Mouse (Mus musculus) megakaryocyte, embryonic 14.5 days (primary cell): ENCODE measurements at regions not wholly inside any gene's neighbourhood (a gene's known extent, or its start where the extent isn't known, plus 50 kb on each side); places are given as distances from the start of the nearest gene placed in this dataset.

Experiments
- H3K27me3 ChIP-seq: replicated peaks from 2 replicates; pipeline ENCODE3; 2012; ENCODE audit warnings: inconsistent platforms
- H3K36me3 ChIP-seq: replicated peaks from 2 replicates; pipeline ENCODE3; 2012; ENCODE audit warnings: low read length, inconsistent platforms, mixed read lengths
- H3K4me1 ChIP-seq: 2 replicates; pipeline ENCODE4 v1.6.1; 2012; ENCODE audit warnings: inconsistent platforms
- H3K4me3 ChIP-seq: replicated peaks from 2 replicates; pipeline ENCODE3; 2012; ENCODE audit warnings: moderate library complexity, mild to moderate bottlenecking, inconsistent platforms
- H3K9me3 ChIP-seq: 2 replicates; pipeline ENCODE4 v1.6.1; 2012; ENCODE audit warnings: inconsistent platforms
- FLI1 ChIP-seq: IDR thresholded peaks from 2 replicates; pipeline ENCODE4 v1.6.1; 2012; ENCODE audit warnings: low read length, inconsistent platforms, mixed read lengths
- GATA1 ChIP-seq: IDR thresholded peaks from 3 replicates; pipeline ENCODE4 v1.6.1; 2012; ENCODE audit warnings: mixed read lengths, low read length, inconsistent platforms, borderline replicate concordance

- peaks cover 2% of the 10 kb centered on the region for H3K27me3 ChIP-seq
- no peaks in the 10 kb centered on the region for H3K36me3 ChIP-seq
- H3K4me1 ChIP-seq: peaks cover under 1% of the 10 kb centered on the region; the same call in 1 of the 2 replicates
- no peak overlapping the region for H3K4me3 ChIP-seq
- H3K9me3 ChIP-seq: no peaks in the 10 kb centered on the region
- TF ChIP-seq GATA1 (no peak), FLI1 (no peak)
These were observed 266.8 kb downstream of the Tns1 start for GRCm38 (mm10) chr1:73857497-73857896.

DNA sequence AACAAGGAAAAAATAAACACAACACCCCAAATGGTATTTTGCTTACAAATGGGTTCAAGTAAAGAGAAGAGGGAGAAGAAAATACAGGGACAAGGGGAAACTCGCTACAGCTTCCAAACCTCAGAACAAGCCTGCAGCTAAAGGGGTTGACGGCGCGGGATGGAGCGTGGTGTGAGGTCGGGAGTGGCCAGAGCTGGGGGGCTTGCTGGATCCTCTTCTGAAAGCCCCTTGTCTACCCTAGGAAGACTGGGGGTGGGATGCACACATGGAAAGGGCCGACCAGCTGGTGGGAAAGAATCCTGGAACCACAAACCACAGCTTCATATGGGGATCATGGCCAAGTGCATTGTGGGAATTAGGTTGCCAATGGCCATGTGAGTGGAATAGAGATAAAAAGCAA, 267.4 kb downstream of the Tns1 start:
- Histone ChIP-seq H3K9me3 (no peaks in the 10 kb centered on the region), H3K36me3 (no peaks in the 10 kb centered on the region), H3K4me1 (no peaks in the 10 kb centered on the region), H3K4me3 (no peak overlapping the region), H3K27me3 (peaks cover 2% of the 10 kb centered on the region)
- TF ChIP-seq FLI1 (no peak), GATA1 (no peak)

DNA sequence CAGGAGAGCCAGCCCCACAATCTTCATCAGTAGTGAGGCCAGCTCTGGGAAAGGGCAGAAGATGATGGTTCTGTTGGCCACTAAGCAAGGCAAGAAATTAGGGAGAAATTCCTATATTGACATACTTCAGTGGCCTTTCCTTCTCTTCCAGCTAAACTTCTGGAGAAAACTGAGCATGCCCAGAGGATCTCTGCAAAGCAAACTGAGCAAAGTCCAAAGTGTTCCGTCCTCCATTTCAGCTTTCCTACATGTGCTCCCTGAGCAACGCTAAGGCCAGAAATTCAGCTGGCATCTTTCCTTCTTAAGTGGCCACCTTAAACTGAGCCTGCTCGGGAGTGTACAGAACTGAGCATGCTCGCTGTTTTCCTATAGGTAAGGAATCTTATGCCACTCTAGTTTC, 268.9 kb downstream of the Tns1 start:
- Histone ChIP-seq H3K27me3 (peaks cover 2% of the 10 kb centered on the region), H3K36me3 (no peaks in the 10 kb centered on the region), H3K4me3 (no peak overlapping the region), H3K4me1 (no peaks in the 10 kb centered on the region), H3K9me3 (no peaks in the 10 kb centered on the region)
- no peak for TF ChIP-seq GATA1
- TF ChIP-seq FLI1: no peak

GRCm38 (mm10) chr1:73853851-73854250, 270.4 kb downstream of the Tns1 start:
- Histone ChIP-seq H3K4me3 (no peak overlapping the region), H3K36me3 (no peaks in the 10 kb centered on the region), H3K4me1 (no peaks in the 10 kb centered on the region), H3K27me3 (peaks cover 2% of the 10 kb centered on the region), H3K9me3 (no peaks in the 10 kb centered on the region)
- no peak for TF ChIP-seq GATA1
- no peak for TF ChIP-seq FLI1

- TF ChIP-seq GATA1 (no peak), FLI1 (no peak)
- Histone ChIP-seq H3K4me1 (no peaks in the 10 kb centered on the region), H3K4me3 (no peak overlapping the region), H3K27me3 (peaks cover 2% of the 10 kb centered on the region), H3K9me3 (no peaks in the 10 kb centered on the region), H3K36me3 (no peaks in the 10 kb centered on the region)
These were observed 273.9 kb downstream of the Tns1 start for GRCm38 (mm10) chr1:73850173-73851014.

DNA sequence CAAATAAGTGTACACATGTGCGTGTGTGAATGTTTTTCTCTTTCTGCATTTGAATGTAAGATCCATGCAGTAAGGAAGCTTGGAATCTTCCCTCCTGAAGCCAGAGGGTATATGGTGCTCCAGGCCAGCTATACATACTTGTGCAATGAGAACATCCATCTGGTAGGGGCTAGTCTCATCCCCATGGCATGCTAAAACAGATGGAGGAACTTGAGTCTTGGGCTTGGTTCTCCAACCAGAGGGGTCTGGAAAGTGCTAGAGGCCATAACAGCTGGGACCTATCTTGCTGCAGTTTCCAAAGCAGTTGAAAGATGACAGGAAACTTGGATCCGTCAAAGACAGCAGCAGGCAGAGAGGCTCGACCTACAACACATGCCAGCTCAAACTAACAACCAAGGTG, 275.9 kb downstream of the Tns1 start:
- Histone ChIP-seq H3K4me1 (no peaks in the 10 kb centered on the region), H3K27me3 (peaks cover 2% of the 10 kb centered on the region)

DNA sequence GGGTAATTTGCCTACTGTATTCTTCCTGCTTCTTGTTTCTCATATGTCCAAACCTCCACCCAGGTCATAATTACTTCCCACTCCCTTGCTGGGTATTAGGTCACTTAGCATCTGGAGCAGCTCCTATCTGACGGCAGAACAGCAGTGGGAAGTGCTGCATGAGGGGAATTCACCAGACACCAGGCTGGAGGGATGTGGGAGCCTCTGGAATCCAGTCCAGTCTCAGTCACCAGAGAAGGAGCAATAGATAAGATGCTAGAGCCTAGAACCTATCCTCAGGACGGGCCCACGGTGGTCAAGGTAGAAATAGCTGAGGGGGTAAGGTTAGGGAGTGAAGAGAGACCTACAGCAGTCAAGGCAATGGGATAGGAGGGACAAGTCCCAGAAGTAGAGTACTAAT, 277.1 kb downstream of the Tns1 start:
- no peaks in the 10 kb centered on the region for H3K36me3 ChIP-seq
- no peaks in the 10 kb centered on the region for H3K4me1 ChIP-seq

More for the DNA sequence above, 275.9 kb downstream of the Tns1 start:
- H3K36me3 ChIP-seq: no peaks in the 10 kb centered on the region
- H3K9me3 ChIP-seq: no peaks in the 10 kb centered on the region
- no peak for TF ChIP-seq GATA1
- no peak for TF ChIP-seq FLI1
- no peak overlapping the region for H3K4me3 ChIP-seq

GRCm38 (mm10) chr1:73845115-73845514, 279.1 kb downstream of the Tns1 start:
- Histone ChIP-seq H3K9me3 (no peaks in the 10 kb centered on the region), H3K36me3 (no peaks in the 10 kb centered on the region), H3K4me1 (no peaks in the 10 kb centered on the region), H3K4me3 (no peak overlapping the region), H3K27me3 (peaks cover 2% of the 10 kb centered on the region)
- no peak for TF ChIP-seq GATA1
- TF ChIP-seq FLI1: no peak

More for the DNA sequence above, 277.1 kb downstream of the Tns1 start:
- no peak for TF ChIP-seq GATA1
- no peak overlapping the region for H3K4me3 ChIP-seq
- no peaks in the 10 kb centered on the region for H3K9me3 ChIP-seq
- H3K27me3 ChIP-seq: peaks cover 2% of the 10 kb centered on the region

DNA sequence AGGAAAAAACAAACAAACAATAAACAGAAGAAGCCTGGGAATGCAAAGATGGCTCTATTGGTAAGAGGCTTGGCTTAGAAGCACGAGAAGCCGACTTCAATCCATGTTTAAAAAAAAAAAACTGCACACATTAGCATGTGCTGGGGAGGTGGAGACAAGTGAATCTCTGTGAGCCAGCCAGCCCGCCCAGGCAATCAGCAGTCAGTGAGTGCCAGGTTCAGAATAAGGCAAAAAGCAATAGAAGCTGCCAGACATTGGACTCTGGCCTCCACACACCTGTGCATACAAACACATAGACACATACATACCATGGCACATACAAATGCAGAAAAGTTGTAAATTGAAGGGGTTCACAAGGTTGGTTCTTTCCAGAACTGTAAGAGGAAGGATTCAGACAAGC, 279.7 kb downstream of the Tns1 start:
- H3K36me3 ChIP-seq: no peaks in the 10 kb centered on the region
- TF ChIP-seq FLI1 (no peak), GATA1 (no peak)
- no peaks in the 10 kb centered on the region for H3K4me1 ChIP-seq
- no peaks in the 10 kb centered on the region for H3K9me3 ChIP-seq
- H3K27me3 ChIP-seq: peaks cover 2% of the 10 kb centered on the region
- no peak overlapping the region for H3K4me3 ChIP-seq

- TF ChIP-seq GATA1 (no peak), FLI1 (no peak)
- H3K9me3 ChIP-seq: no peaks in the 10 kb centered on the region
- H3K4me1 ChIP-seq: no peaks in the 10 kb centered on the region
- H3K27me3 ChIP-seq: no peaks in the 10 kb centered on the region
- H3K36me3 ChIP-seq: no peaks in the 10 kb centered on the region
- no peak overlapping the region for H3K4me3 ChIP-seq
These were observed 284.9 kb downstream of the Tns1 start for GRCm38 (mm10) chr1:73839351-73839750.

DNA sequence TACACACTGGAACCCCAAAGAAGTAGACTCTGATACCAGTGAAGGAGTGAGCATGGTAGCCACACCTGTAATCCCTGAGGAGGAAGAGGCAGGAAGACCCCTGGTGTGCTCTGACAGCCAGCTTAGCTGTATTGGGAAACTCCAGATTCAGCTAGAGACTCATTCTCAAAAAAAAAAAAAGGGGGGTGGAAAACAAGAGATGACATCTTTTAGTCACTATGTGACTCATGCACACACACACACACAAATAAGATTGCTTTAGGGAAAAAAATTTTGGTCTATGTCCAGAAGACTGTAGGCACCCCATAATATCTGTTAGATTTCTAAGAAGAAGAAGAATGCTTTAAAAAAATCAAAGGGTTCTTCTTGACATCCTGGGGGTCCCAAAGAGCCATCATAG, 287.6 kb downstream of the Tns1 start:
- no peaks in the 10 kb centered on the region for H3K9me3 ChIP-seq
- H3K4me1 ChIP-seq: no peaks in the 10 kb centered on the region
- no peak for TF ChIP-seq FLI1
- no peak for TF ChIP-seq GATA1
- no peaks in the 10 kb centered on the region for H3K27me3 ChIP-seq
- H3K36me3 ChIP-seq: no peaks in the 10 kb centered on the region
- no peak overlapping the region for H3K4me3 ChIP-seq
